ENCODE assay signal across 32 mouse cellular contexts in the genomic region with DNA sequence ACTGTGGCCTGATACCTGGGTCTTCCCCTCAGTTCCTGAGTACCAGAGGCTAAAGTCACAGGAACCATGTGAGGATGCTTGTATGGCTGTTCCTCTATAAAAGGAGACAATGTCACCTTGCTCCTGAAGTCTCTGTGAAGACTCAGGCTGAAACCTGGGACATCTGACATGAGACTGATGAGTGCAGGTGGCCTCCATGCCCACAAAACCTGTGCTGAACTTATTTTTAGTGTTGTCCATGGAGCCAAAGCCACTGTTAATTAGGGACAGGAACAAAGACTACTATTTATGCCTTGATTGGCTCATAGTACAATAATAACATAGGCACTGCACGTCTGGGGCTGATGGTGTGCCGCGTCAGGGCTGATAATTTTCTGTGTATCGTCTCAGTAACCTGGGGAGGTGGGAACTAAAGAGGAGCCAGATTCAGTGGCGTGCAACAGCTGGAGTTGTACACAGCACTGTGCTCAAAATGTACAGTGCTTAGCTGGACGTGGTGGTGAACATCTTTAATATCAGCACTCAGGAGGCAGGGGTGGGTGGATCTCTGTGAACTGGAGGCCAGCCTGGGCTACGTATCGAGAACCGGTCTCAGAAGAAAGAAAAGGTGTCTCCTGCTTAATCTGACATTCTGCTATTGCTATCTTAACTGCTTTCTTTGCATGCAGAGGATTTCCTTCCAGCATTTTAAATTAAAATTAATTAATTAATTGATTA. TPM values are rescaled to one million over a fixed set of nuclear protein-coding genes. Genes with fewer than 3 reads are reported as not detected.
DNase-seq lines count a peak whose midpoint lies in the region; ATAC-seq lines count a peak whose summit lies in the region.
"Had no signal": no experiment of that assay in that cellular context is flagged by ENCODE, and none has a peak within 500 bp of the region (broad histone marks: within the 10 kb centered on the region; RNA-seq: fewer than 3 reads in every experiment).

No protein-coding gene starts in this region.

- ATAC-seq in erythroblast, adult 5-6 weeks (replicated peaks; ENCODE audit: low FRiP score, poor library complexity, severe bottlenecking), result no peak
- no peak for ATAC-seq in heart, embryonic 13.5 days (ENCODE audit: extremely low read depth, insufficient number of reproducible peaks, low FRiP score, low TSS enrichment)
- no peak for ATAC-seq in liver, embryonic 12.5 days
- ATAC-seq in liver, embryonic 16.5 days (ENCODE audit: low read depth), result no peak
- ATAC-seq: forebrain, embryonic 15.5 days; intestine, postnatal 0 days; Patski had no signal

- peak overlapping the region; percentile 84 for H3K4me2 ChIP-seq in heart, embryonic 13.5 days
- H3K4me2 ChIP-seq in liver, embryonic 12.5 days, result peak overlapping the region; percentile 79
- peak overlapping the region; percentile 83 for H3K4me2 ChIP-seq in liver, embryonic 16.5 days (ENCODE audit: low read depth, low read length)
- H3K4me2 ChIP-seq: embryonic facial prominence, embryonic 15.5 days; forebrain, embryonic 15.5 days; hindbrain, embryonic 14.5 days; limb, embryonic 15.5 days; lung, embryonic 15.5 days had no signal

- intact Hi-C loops in heart, postnatal 14 days (cut with DNase I), result no loop called here

- peaks cover 19% of the 10 kb centered on the region for H3K36me3 ChIP-seq in erythroblast, embryonic 14.5 days (ENCODE audit: control insufficient read depth)
- H3K36me3 ChIP-seq in heart, embryonic 13.5 days, result peaks cover 33% of the 10 kb centered on the region
- no peaks in the 10 kb centered on the region for H3K36me3 ChIP-seq in liver, embryonic 12.5 days
- H3K36me3 ChIP-seq in liver, embryonic 16.5 days (ENCODE audit: control insufficient read depth, insufficient read depth), result no peaks in the 10 kb centered on the region
- H3K36me3 ChIP-seq: embryonic facial prominence, embryonic 10.5 days; embryonic facial prominence, embryonic 15.5 days; forebrain, embryonic 10.5 days; forebrain, embryonic 15.5 days; limb, embryonic 10.5 days; limb, embryonic 15.5 days; lung, embryonic 15.5 days; midbrain, embryonic 10.5 days; neural tube, embryonic 13.5 days had no signal

- peak overlapping the region; percentile 85 for H3K9ac ChIP-seq in heart, embryonic 13.5 days
- peak overlapping the region; percentile 80; the same call in 1 of the 2 replicates for H3K9ac ChIP-seq in liver, embryonic 12.5 days
- H3K9ac ChIP-seq in liver, embryonic 16.5 days (ENCODE audit: low read depth, low read length), result no peak overlapping the region; the same call in 1 of the 2 replicates
- H3K9ac ChIP-seq: embryonic facial prominence, embryonic 15.5 days; forebrain, embryonic 15.5 days; hindbrain, embryonic 14.5 days; limb, embryonic 15.5 days; lung, embryonic 15.5 days; neural tube, embryonic 13.5 days had no signal

- peak overlapping the region; percentile 78 for H3K4me3 ChIP-seq in erythroblast, embryonic 14.5 days (replicated peaks)
- H3K4me3 ChIP-seq in heart, embryonic 13.5 days, result peak overlapping the region; percentile 55
- H3K4me3 ChIP-seq in liver, embryonic 12.5 days, result peak overlapping the region; percentile 65
- no peak overlapping the region for H3K4me3 ChIP-seq in liver, embryonic 16.5 days (ENCODE audit: low read depth, low read length)
- H3K4me3 ChIP-seq: embryonic facial prominence, embryonic 15.5 days; forebrain, embryonic 15.5 days; gastrocnemius, adult 2 months; limb, embryonic 10.5 days; limb, embryonic 15.5 days; lung, embryonic 15.5 days; neural tube, embryonic 13.5 days had no signal

- no peaks in the 10 kb centered on the region for H3K9me3 ChIP-seq in erythroblast, embryonic 14.5 days (ENCODE audit: control insufficient read depth, low read length)
- H3K9me3 ChIP-seq in heart, embryonic 13.5 days, result no peaks in the 10 kb centered on the region
- no peaks in the 10 kb centered on the region for H3K9me3 ChIP-seq in liver, embryonic 12.5 days (replicated peaks)
- H3K9me3 ChIP-seq in liver, embryonic 16.5 days (replicated peaks; ENCODE audit: control insufficient read depth, low read length), result no peaks in the 10 kb centered on the region
- H3K9me3 ChIP-seq: embryonic facial prominence, embryonic 10.5 days; embryonic facial prominence, embryonic 15.5 days; forebrain, embryonic 10.5 days; forebrain, embryonic 15.5 days; limb, embryonic 10.5 days; limb, embryonic 15.5 days; lung, embryonic 15.5 days; midbrain, embryonic 10.5 days; neural tube, embryonic 13.5 days had no signal

- no peak for DNase-seq in heart, postnatal 14 days
- DNase-seq in liver, result no peak
- DNase-seq in kidney, adult 11 months, result no peak
- DNase-seq: adrenal gland, postnatal 14 days; cerebellum, adult 2 months; cerebellum, postnatal 25 days; gastrocnemius, postnatal 36 days; kidney, postnatal 14 days; layer of hippocampus, adult 9-11 months; right cerebral cortex, postnatal 4 days; thymus, adult 18-20 months; thymus, postnatal 25 days had no signal

- WGBS in heart, embryonic 13.5 days, result 48% methylated on average over 9 of the region's 9 CpGs
- 71% methylated on average over 9 of the region's 9 CpGs for WGBS in liver, embryonic 12.5 days (ENCODE audit: insufficient replicate concordance)
- WGBS in liver, embryonic 16.5 days (ENCODE audit: insufficient replicate concordance), result 63% methylated on average over 9 of the region's 9 CpGs

- peaks cover 93% of the 10 kb centered on the region for H3K4me1 ChIP-seq in erythroblast, embryonic 14.5 days (ENCODE audit: control insufficient read depth)
- peaks cover 54% of the 10 kb centered on the region for H3K4me1 ChIP-seq in heart, embryonic 13.5 days
- H3K4me1 ChIP-seq in liver, embryonic 12.5 days, result peaks cover 82% of the 10 kb centered on the region
- peaks cover 50% of the 10 kb centered on the region for H3K4me1 ChIP-seq in liver, embryonic 16.5 days (ENCODE audit: control insufficient read depth, low read depth, low read length)

- peak overlapping the region; percentile 90 for H3K27ac ChIP-seq in heart, embryonic 13.5 days (replicated peaks)
- peak overlapping the region; percentile 95 for H3K27ac ChIP-seq in liver, embryonic 12.5 days
- peak overlapping the region; percentile 35; the same call in 1 of the 2 replicates for H3K27ac ChIP-seq in liver, embryonic 16.5 days (ENCODE audit: low read length)
- H3K27ac ChIP-seq: embryonic facial prominence, embryonic 10.5 days; embryonic facial prominence, embryonic 15.5 days; forebrain, embryonic 15.5 days; gastrocnemius, adult 2 months; hindbrain, embryonic 14.5 days; limb, embryonic 10.5 days; limb, embryonic 15.5 days; lung, embryonic 15.5 days; midbrain, embryonic 10.5 days; neural tube, embryonic 13.5 days; stomach, postnatal 0 days had no signal

- H3K27me3 ChIP-seq in erythroblast, embryonic 14.5 days (ENCODE audit: control insufficient read depth), result no peaks in the 10 kb centered on the region
- H3K27me3 ChIP-seq in heart, embryonic 13.5 days (replicated peaks), result no peaks in the 10 kb centered on the region
- H3K27me3 ChIP-seq in liver, embryonic 12.5 days (replicated peaks), result no peaks in the 10 kb centered on the region
- no peaks in the 10 kb centered on the region for H3K27me3 ChIP-seq in liver, embryonic 16.5 days (ENCODE audit: control insufficient read depth, insufficient read depth, low read depth, low read length)
- H3K27me3 ChIP-seq: forebrain, embryonic 15.5 days; limb, embryonic 15.5 days had no signal

RNA-seq across cellular contexts. Expression of a gene that starts 1.0 kb away (rescaled TPM):
- 7.6 and 12.3 TPM in 2 replicates for polyA plus RNA-seq in erythroblast, embryonic 14.5 days (2012)
- total RNA-seq in erythroblast, adult 5-6 weeks (2015; ENCODE audit: low replicate concordance), result not detected in 2 replicates
- total RNA-seq in erythroblast, adult 5-6 weeks (2017; ENCODE audit: low replicate concordance), result 0.14 TPM in 1 of 2 replicates, not detected in the other
- 17.7 and 21.2 TPM in 2 replicates for polyA plus RNA-seq in heart, embryonic 13.5 days (2015; fragmentation: Nextera tagmentation; extraction: Ambion mirVana)
- 10 to 100 TPM; 31.7 to 37.8 TPM for total RNA-seq in heart, postnatal 14 days (2021)
- 6.0 TPM in 2 replicates for polyA plus RNA-seq in liver, embryonic 12.5 days (2016; fragmentation: Nextera tagmentation; extraction: Ambion mirVana)
- polyA plus RNA-seq in liver, embryonic 16.5 days (2015; fragmentation: Nextera tagmentation; extraction: Ambion mirVana), result 0.94 and 1.7 TPM in 2 replicates
- total RNA-seq: megakaryocyte progenitor cell, adult 5-6 weeks had no signal

RNA-seq across cellular contexts. Expression of a gene that starts 19.4 kb away (rescaled TPM):
- 6.8 and 8.6 TPM in 2 replicates for polyA plus RNA-seq in erythroblast, embryonic 14.5 days (2012)
- total RNA-seq in erythroblast, adult 5-6 weeks (2015; ENCODE audit: low replicate concordance), result 6.5 and 7.1 TPM in 2 replicates
- 3.6 and 8.5 TPM in 2 replicates for total RNA-seq in erythroblast, adult 5-6 weeks (2017; ENCODE audit: low replicate concordance)
- polyA plus RNA-seq in heart, embryonic 13.5 days (2015; fragmentation: Nextera tagmentation; extraction: Ambion mirVana), result 24.2 and 25.6 TPM in 2 replicates
- total RNA-seq in heart, postnatal 14 days (2021), result 10 to 100 TPM; 14.5 to 15.9 TPM
- polyA plus RNA-seq in liver, embryonic 12.5 days (2016; fragmentation: Nextera tagmentation; extraction: Ambion mirVana), result 64.0 and 64.1 TPM in 2 replicates
- polyA plus RNA-seq in liver, embryonic 16.5 days (2015; fragmentation: Nextera tagmentation; extraction: Ambion mirVana), result 77.8 and 81.1 TPM in 2 replicates

Comparison
In these comparisons a context has a peak if more than half of its experiments do, and no peak if none do; other contexts are left out.
1. H3K27ac ChIP-seq: peak in every context shown above with its lines; median percentile 95 in liver, embryonic 12.5 days; 90 in heart, embryonic 13.5 days; 35 in liver, embryonic 16.5 days.